ENCODE assay signal across 8 mouse cellular contexts in the genomic region with DNA sequence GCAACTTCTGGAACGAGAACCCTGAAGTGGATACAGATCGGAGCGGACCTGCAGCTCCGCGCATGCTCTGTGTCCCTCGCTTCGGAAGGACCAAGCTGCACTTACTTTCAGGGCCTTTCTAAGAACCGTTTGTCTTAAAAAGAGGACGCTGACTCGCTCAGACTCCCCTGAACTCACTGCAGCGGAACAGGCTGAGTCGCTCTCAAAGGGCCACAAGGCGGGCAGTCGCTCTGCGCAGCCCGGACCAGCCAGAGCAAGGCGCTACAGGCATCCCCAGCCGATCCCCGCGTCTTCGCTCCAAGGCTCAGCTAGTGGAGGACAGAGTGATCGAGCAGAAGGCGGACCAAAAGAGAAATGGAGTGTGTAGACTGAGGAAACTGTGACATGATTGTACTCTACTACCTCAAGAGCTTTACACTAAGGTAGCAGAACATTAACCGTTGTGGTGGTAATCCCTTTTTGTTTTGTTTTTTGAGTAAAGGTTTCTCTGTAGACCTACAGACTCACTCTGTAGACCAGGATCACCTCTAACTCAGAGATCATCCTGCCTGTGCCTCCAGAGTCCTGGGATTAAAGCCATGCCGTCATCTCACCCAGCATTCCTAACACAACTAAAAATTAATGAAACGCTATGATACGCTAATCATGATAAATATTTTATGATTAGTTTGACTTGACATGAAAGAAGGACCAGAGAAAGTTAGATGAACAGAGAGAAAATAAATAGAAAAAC. TPM values are rescaled to one million over a fixed set of nuclear protein-coding genes. Genes with fewer than 3 reads are reported as not detected.
DNase-seq lines count a peak whose midpoint lies in the region; ATAC-seq and TF ChIP-seq lines count a peak whose summit lies in the region.

Fan1 (minus strand) TSS at position 266 of the 733 bp plus-strand sequence.

- no peaks in the 10 kb centered on the region for H3K27me3 ChIP-seq in heart, embryonic 13.5 days (replicated peaks)
- no peaks in the 10 kb centered on the region for H3K27me3 ChIP-seq in kidney, postnatal 0 days (ENCODE audit: insufficient read depth, low read length)
- no peaks in the 10 kb centered on the region for H3K27me3 ChIP-seq in liver, embryonic 11.5 days (replicated peaks; ENCODE audit: control insufficient read depth, insufficient read depth, low read length)
- no peaks in the 10 kb centered on the region for H3K27me3 ChIP-seq in myocyte (ENCODE audit: control insufficient read depth, insufficient read depth, insufficient read length)

- ATAC-seq in CD4-positive, CD25-positive, alpha-beta regulatory T cell, adult 4 months = peak; percentile 97
- ATAC-seq in erythroid progenitor cell, adult 5-6 weeks (replicated peaks; ENCODE audit: low FRiP score, poor library complexity, severe bottlenecking) = peak; percentile 97
- ATAC-seq in heart, embryonic 13.5 days (ENCODE audit: extremely low read depth, insufficient number of reproducible peaks, low FRiP score, low TSS enrichment) = peak; percentile 81
- peak; percentile 97 for ATAC-seq in kidney, postnatal 0 days (replicated peaks; ENCODE audit: low FRiP score, low read depth)
- ATAC-seq in liver, embryonic 11.5 days (replicated peaks; ENCODE audit: low FRiP score) = peak; percentile 94

- H3K27ac ChIP-seq in brown adipose tissue, adult 24 weeks (replicated peaks; ENCODE audit: low read depth, low read length) = peak within 1 kb of the TSS; percentile 86
- peak within 1 kb of the TSS; percentile 97 for H3K27ac ChIP-seq in heart, embryonic 13.5 days (replicated peaks)
- peak within 1 kb of the TSS; percentile 93 for H3K27ac ChIP-seq in kidney, postnatal 0 days
- peak within 1 kb of the TSS; percentile 85; the same call in 1 of the 2 replicates for H3K27ac ChIP-seq in liver, embryonic 11.5 days (ENCODE audit: low read depth, low read length)

- peak; percentile 92 for DNase-seq in kidney, postnatal 0 days (ENCODE audit: low spot score)
- peak; percentile 86 for DNase-seq in liver, embryonic 11.5 days (ENCODE audit: low spot score)
- peak; percentile 85 to 93 for DNase-seq in spleen, postnatal 4 days (ENCODE audit: low spot score in 2 of 2)

- peaks cover 55% of the 10 kb centered on the region for H3K36me3 ChIP-seq in heart, embryonic 13.5 days
- H3K36me3 ChIP-seq in kidney, postnatal 0 days (ENCODE audit: insufficient read depth, low read length) = peaks cover 18% of the 10 kb centered on the region
- H3K36me3 ChIP-seq in liver, embryonic 11.5 days (ENCODE audit: control insufficient read depth, insufficient read depth, low read length) = peaks cover 20% of the 10 kb centered on the region
- peaks cover 20% of the 10 kb centered on the region for H3K36me3 ChIP-seq in myocyte (ENCODE audit: control insufficient read depth, insufficient read depth)

- peaks cover 5% of the 10 kb centered on the region; the same call in 1 of the 2 replicates for H3K4me1 ChIP-seq in brown adipose tissue, adult 24 weeks (ENCODE audit: control insufficient read depth, insufficient read depth, insufficient read length, low read length)
- peaks cover 6% of the 10 kb centered on the region; the same call in 1 of the 2 replicates for H3K4me1 ChIP-seq in heart, embryonic 13.5 days
- H3K4me1 ChIP-seq in kidney, postnatal 0 days (replicated peaks; ENCODE audit: insufficient read depth, low read length) = peaks cover 6% of the 10 kb centered on the region; the same call in 1 of the 2 replicates
- H3K4me1 ChIP-seq in liver, embryonic 11.5 days (replicated peaks; ENCODE audit: control insufficient read depth, insufficient read depth, low read length) = peaks cover 2% of the 10 kb centered on the region; the same call in 1 of the 2 replicates

- TF ChIP-seq CTCF in kidney, postnatal 0 days (IDR thresholded peaks at IDR 0.05; ENCODE audit: low read depth) = peak; percentile 54

- peak within 1 kb of the TSS; percentile 81 for H3K4me2 ChIP-seq in heart, embryonic 13.5 days
- peak within 1 kb of the TSS; percentile 67 for H3K4me2 ChIP-seq in kidney, postnatal 0 days (ENCODE audit: low read length)
- H3K4me2 ChIP-seq in liver, embryonic 11.5 days = peak within 1 kb of the TSS; percentile 62
- peak within 1 kb of the TSS; percentile 97 for H3K4me2 ChIP-seq in myocyte (ENCODE audit: low read depth)

- 3% methylated on average over 27 of the region's 27 CpGs for WGBS in heart, embryonic 13.5 days
- WGBS in kidney, postnatal 0 days = 4% methylated on average over 27 of the region's 27 CpGs
- 4% methylated on average over 27 of the region's 27 CpGs for WGBS in liver, embryonic 11.5 days

- peak; percentile 93 for TF ChIP-seq POLR2A in myocyte (IDR thresholded peaks at IDR 0.05; ENCODE audit: insufficient read length, low read depth)

- H3K4me3 ChIP-seq in brown adipose tissue, adult 24 weeks (ENCODE audit: insufficient read depth, low read depth, low read length) = peak within 1 kb of the TSS; percentile 85
- H3K4me3 ChIP-seq in heart, embryonic 13.5 days = peak within 1 kb of the TSS; percentile 80
- peak within 1 kb of the TSS; percentile 54 for H3K4me3 ChIP-seq in kidney, postnatal 0 days (replicated peaks; ENCODE audit: low read depth, low read length)
- peak within 1 kb of the TSS; percentile 68 for H3K4me3 ChIP-seq in liver, embryonic 11.5 days (ENCODE audit: low read depth, low read length)
- peak within 1 kb of the TSS; percentile 67 for H3K4me3 ChIP-seq in myocyte

- peak within 1 kb of the TSS; percentile 87 for H3K9ac ChIP-seq in heart, embryonic 13.5 days
- peak within 1 kb of the TSS; percentile 70 for H3K9ac ChIP-seq in kidney, postnatal 0 days (ENCODE audit: low read depth, low read length)
- peak within 1 kb of the TSS; percentile 78 for H3K9ac ChIP-seq in liver, embryonic 11.5 days (ENCODE audit: low read depth, low read length)

- peak within 1 kb of the TSS; percentile 70 for H3ac ChIP-seq in myocyte (ENCODE audit: control insufficient read depth, insufficient read length)

- no peaks in the 10 kb centered on the region for H3K9me3 ChIP-seq in heart, embryonic 13.5 days
- no peaks in the 10 kb centered on the region for H3K9me3 ChIP-seq in kidney, postnatal 0 days (replicated peaks; ENCODE audit: low read length)
- H3K9me3 ChIP-seq in liver, embryonic 11.5 days (ENCODE audit: control insufficient read depth, low read length) = no peaks in the 10 kb centered on the region

- H3K79me2 ChIP-seq in myocyte (ENCODE audit: control insufficient read depth, insufficient read depth) = no peaks in the 10 kb centered on the region

TF ChIP-seq in myocyte, 11 proteins besides CTCF, POLR2A, EP300 and RAD21:
- no peak for TF ChIP-seq MAX (IDR thresholded peaks at IDR 0.05; ENCODE audit: low read depth)
- TF ChIP-seq MYOG (IDR thresholded peaks at IDR 0.05; ENCODE audit: control insufficient read depth in 1 of 3, insufficient read depth in 1 of 3, insufficient read length in 2 of 3, low read depth in 2 of 3) = no peak
- no peak for TF ChIP-seq TCF3 (IDR thresholded peaks at IDR 0.05; ENCODE audit: insufficient read length, low read depth)
- no peak for TF ChIP-seq CEBPB (IDR thresholded peaks at IDR 0.05; ENCODE audit: insufficient read depth, poor library complexity, severe bottlenecking)
- TF ChIP-seq E2F4 (IDR thresholded peaks at IDR 0.05; ENCODE audit: insufficient read depth) = peak; percentile 7
- TF ChIP-seq MYOD1 (IDR thresholded peaks at IDR 0.05; ENCODE audit: control insufficient read depth in 1 of 3, insufficient read length in 2 of 3, low read depth in 2 of 3) = peak in 1 of 3 experiments; percentile 15
- TF ChIP-seq REST (IDR thresholded peaks at IDR 0.05; ENCODE audit: insufficient read depth, insufficient read length) = no peak
- peak; percentile 93 for TF ChIP-seq POLR2AphosphoS2 (IDR thresholded peaks at IDR 0.05; ENCODE audit: insufficient read length, low read depth)
- TF ChIP-seq TCF12 (IDR thresholded peaks at IDR 0.05; ENCODE audit: insufficient read depth, poor library complexity, severe bottlenecking) = no peak
- peak; percentile 76 for TF ChIP-seq SRF (IDR thresholded peaks at IDR 0.05; ENCODE audit: control insufficient read depth, insufficient read length, low read depth)
- TF ChIP-seq USF1 (IDR thresholded peaks at IDR 0.05; ENCODE audit: low read depth) = no peak

RNA-seq across cellular contexts. Expression of gene Fan1, which starts in this region (rescaled TPM):
- polyA plus RNA-seq in CD4-positive, CD25-positive, alpha-beta regulatory T cell, adult 4 months (2017; shearing (Covaris generic)) = 1 to 10 TPM; 3.7 to 7.1 TPM
- polyA plus RNA-seq in brown adipose tissue, adult 24 weeks (2012; ENCODE audit: insufficient read depth, insufficient read length, missing spikeins) = 2.3 and 3.0 TPM in 2 replicates
- 1.1 and 1.3 TPM in 2 replicates for total RNA-seq in erythroid progenitor cell, adult 5-6 weeks (2015; ENCODE audit: low replicate concordance)
- total RNA-seq in erythroid progenitor cell, adult 5-6 weeks (2017; ENCODE audit: low replicate concordance) = 2.1 and 3.6 TPM in 2 replicates
- polyA plus RNA-seq in heart, embryonic 13.5 days (2015; fragmentation: Nextera tagmentation; extraction: Ambion mirVana) = 4.5 and 4.7 TPM in 2 replicates
- 4.0 and 4.9 TPM in 2 replicates for polyA plus RNA-seq in kidney, postnatal 0 days (2015; fragmentation: Nextera tagmentation; extraction: Ambion mirVana)
- 3.4 and 4.1 TPM in 2 replicates for polyA plus RNA-seq in liver, embryonic 11.5 days (2014; fragmentation: Nextera tagmentation; extraction: Ambion mirVana)
- 1.7 TPM for polyA plus RNA-seq in myocyte (2012; fragmentation: generic; extraction: Trizol)

Comparison
In these comparisons a context has a peak if more than half of its experiments do, and no peak if none do; other contexts are left out.
1. Peak in every context shown above with its lines: DNase-seq, ATAC-seq, H3K4me3 ChIP-seq and H3K27ac ChIP-seq.